27 mouse cellular contexts compared by ENCODE assay signal in the genomic region with DNA sequence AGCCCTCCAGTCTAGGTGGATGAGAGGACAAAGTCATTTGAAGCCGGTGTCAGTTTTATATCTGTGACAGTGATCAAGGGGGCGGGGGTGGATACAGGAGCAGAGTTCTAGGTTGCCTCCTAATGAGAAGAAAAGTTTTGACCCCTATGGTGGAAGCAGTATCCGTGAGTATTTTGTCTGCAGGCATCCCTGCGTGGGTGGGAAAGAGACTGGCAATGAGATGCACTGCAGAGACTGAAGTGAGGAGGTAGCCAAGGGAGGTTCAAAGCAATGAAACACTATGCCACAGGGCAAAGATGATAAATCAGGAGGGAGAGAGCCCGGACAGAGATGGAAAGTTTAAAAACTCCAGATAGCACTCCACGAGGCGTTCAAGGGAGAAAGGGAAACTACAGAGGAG.
"Had no signal": no experiment of that assay in that cellular context is flagged by ENCODE, and none has a peak within 500 bp of the region (broad histone marks: within the 10 kb centered on the region; RNA-seq: fewer than 3 reads in every experiment).

No protein-coding gene starts in this region.

- H3K4me3 ChIP-seq: gastrocnemius, adult 2 months; heart, embryonic 10.5 days; heart, embryonic 12.5 days; hindbrain, embryonic 10.5 days; hindbrain, embryonic 12.5 days; intestine, embryonic 15.5 days; layer of hippocampus, adult 2 months; left cerebral cortex, adult 2 months; limb, embryonic 10.5 days; limb, embryonic 12.5 days; liver, embryonic 13.5 days; liver, embryonic 15.5 days had no signal

- H3K4me2 ChIP-seq: heart, embryonic 12.5 days; hindbrain, embryonic 12.5 days; hindbrain, embryonic 14.5 days; intestine, embryonic 15.5 days; limb, embryonic 12.5 days; liver, embryonic 11.5 days; liver, embryonic 13.5 days; liver, embryonic 15.5 days had no signal

- H3K9ac ChIP-seq: heart, embryonic 12.5 days; hindbrain, embryonic 12.5 days; hindbrain, embryonic 14.5 days; intestine, embryonic 15.5 days; limb, embryonic 12.5 days; liver, embryonic 13.5 days; liver, embryonic 15.5 days; liver, postnatal 0 days had no signal

- H3K4me1 ChIP-seq: heart, embryonic 10.5 days; heart, embryonic 12.5 days; hindbrain, embryonic 12.5 days; intestine, embryonic 15.5 days; liver, embryonic 13.5 days; liver, embryonic 15.5 days had no signal

- DNase-seq: gastrocnemius, adult 2 months; gastrocnemius, postnatal 10 days; gastrocnemius, postnatal 25 days; heart, adult 18-20 months; heart, postnatal 10 days; heart, postnatal 4 days; kidney, adult 2 months; kidney, postnatal 14 days; kidney, postnatal 36 days; liver; liver, embryonic 13.5 days; liver, postnatal 0 days had no signal

- H3K27ac ChIP-seq: gastrocnemius, adult 2 months; heart, embryonic 10.5 days; hindbrain, embryonic 10.5 days; hindbrain, embryonic 12.5 days; hindbrain, embryonic 14.5 days; intestine, embryonic 15.5 days; layer of hippocampus, adult 2 months; left cerebral cortex, adult 2 months; limb, embryonic 10.5 days; limb, embryonic 12.5 days; liver, embryonic 13.5 days; liver, embryonic 15.5 days had no signal

- H3K9me3 ChIP-seq: heart, embryonic 10.5 days; heart, embryonic 12.5 days; hindbrain, embryonic 10.5 days; hindbrain, embryonic 12.5 days; intestine, embryonic 15.5 days; limb, embryonic 10.5 days; limb, embryonic 12.5 days; liver, embryonic 15.5 days had no signal

- ATAC-seq: hindbrain, embryonic 16.5 days; inflammation-experienced regulatory T-cells, adult 6 months; intestine, embryonic 15.5 days; intestine, postnatal 0 days; liver, postnatal 0 days had no signal

- H3K36me3 ChIP-seq: heart, embryonic 10.5 days; heart, embryonic 12.5 days; hindbrain, embryonic 10.5 days; hindbrain, embryonic 12.5 days; intestine, embryonic 15.5 days; limb, embryonic 10.5 days; limb, embryonic 12.5 days; liver, embryonic 13.5 days; liver, embryonic 15.5 days had no signal

- H3K27me3 ChIP-seq: heart, embryonic 12.5 days; hindbrain, embryonic 12.5 days; intestine, embryonic 15.5 days; liver, embryonic 13.5 days; liver, embryonic 15.5 days had no signal
